In the genomic region with DNA sequence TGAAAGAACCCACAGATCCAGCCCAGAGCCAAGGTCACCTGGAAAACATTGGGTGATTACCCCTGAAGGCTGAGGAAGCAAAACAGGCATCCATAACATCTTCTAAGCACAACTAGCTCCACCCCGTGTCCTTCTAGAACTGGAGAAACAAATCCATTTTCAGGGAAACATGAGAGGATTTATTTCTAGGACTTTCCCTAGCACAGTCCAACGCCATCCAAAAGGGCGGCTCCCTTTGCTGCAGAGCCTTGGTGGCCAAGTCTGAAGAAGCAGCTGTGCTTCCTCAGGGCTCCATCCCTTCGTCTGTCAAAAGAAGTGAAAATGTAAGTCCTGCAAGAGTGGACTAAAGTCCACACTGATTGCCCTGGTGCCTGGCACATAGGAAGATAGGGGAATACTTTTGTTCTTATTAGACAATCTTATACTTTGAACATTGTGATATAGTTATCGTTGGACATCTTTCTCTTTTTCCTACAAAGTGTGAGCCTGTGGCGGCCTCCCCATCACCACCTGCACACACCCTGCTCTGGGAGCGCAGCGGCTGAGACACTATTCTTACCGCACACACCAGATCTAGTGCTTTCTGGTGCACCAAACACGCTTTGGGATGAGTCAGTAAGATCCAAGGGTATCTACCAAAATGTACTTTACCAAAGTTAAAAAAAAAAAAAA, we compare ENCODE assay signal across 20 mouse cellular contexts. TPM values are rescaled to one million over a fixed set of nuclear protein-coding genes. Genes with fewer than 3 reads are reported as not detected.
DNase-seq lines count a peak whose midpoint lies in the region; ATAC-seq and TF ChIP-seq lines count a peak whose summit lies in the region.
"Had no signal": no experiment of that assay in that cellular context is flagged by ENCODE, and none has a peak within 500 bp of the region (broad histone marks: within the 10 kb centered on the region; RNA-seq: fewer than 3 reads in every experiment).

No protein-coding gene starts in this region.

- ATAC-seq in megakaryocyte progenitor cell, adult 5-6 weeks (replicated peaks; ENCODE audit: poor library complexity): peak; percentile 62
- ATAC-seq: forebrain, embryonic 15.5 days; hindbrain, embryonic 16.5 days; lung, postnatal 0 days; midbrain, embryonic 13.5 days; Patski had no signal

- DNase-seq in gastrocnemius, adult 2 months: peak; percentile 47
- DNase-seq in gastrocnemius, postnatal 25 days: no peak
- peak; percentile 23 for DNase-seq in ovary, postnatal 36 days (ENCODE audit: low spot score)
- no peak for DNase-seq in ovary, postnatal 10 days (ENCODE audit: low spot score)
- peak; percentile 12 for DNase-seq in liver
- DNase-seq in adipocyte (ENCODE audit: low spot score): no peak
- no peak for DNase-seq in lung, postnatal 14 days
- DNase-seq: B cell, adult 2 months; gastrocnemius, postnatal 10 days; kidney, adult 2 months; kidney, postnatal 14 days had no signal

- H3K4me3 ChIP-seq in gastrocnemius, adult 2 months: no peak overlapping the region
- H3K4me3 ChIP-seq: forebrain, embryonic 15.5 days; left cerebral cortex, adult 2 months; limb, embryonic 13.5 days; midbrain, embryonic 13.5 days; myocyte had no signal

- no peak overlapping the region for H3K27ac ChIP-seq in gastrocnemius, adult 2 months
- H3K27ac ChIP-seq: forebrain, embryonic 15.5 days; left cerebral cortex, adult 2 months; limb, embryonic 13.5 days; midbrain, embryonic 13.5 days had no signal

- intact Hi-C loops in gastrocnemius, adult 2 months (cut with DNase I): no loop called here

- no peak for TF ChIP-seq CTCF in gastrocnemius, adult 2 months (IDR thresholded peaks at IDR 0.05)

RNA-seq across cellular contexts. Expression of a gene that starts 18.7 kb away (rescaled TPM):
- 10 to 100 TPM; 20.7 to 25.4 TPM for total RNA-seq in gastrocnemius, adult 2 months (2021)
- 10 to 100 TPM; 23.5 to 24.0 TPM for total RNA-seq in gastrocnemius, postnatal 25 days (2021)
- total RNA-seq in megakaryocyte progenitor cell, adult 5-6 weeks (2015): 58.0 and 62.9 TPM in 2 replicates
- total RNA-seq in megakaryocyte progenitor cell, adult 5-6 weeks (2017): 14.7 and 19.4 TPM in 2 replicates

Comparison
In these comparisons a context has a peak if more than half of its experiments do, and no peak if none do; other contexts are left out.
1. DNase-seq: peak in gastrocnemius, adult 2 months (single experiment), ovary, postnatal 36 days (single experiment) and liver (single experiment); none in gastrocnemius, postnatal 25 days (single experiment), ovary, postnatal 10 days (single experiment), adipocyte (single experiment) and lung, postnatal 14 days (single experiment).